Mouse (Mus musculus) lung, postnatal 0 days (tissue): ENCODE data around the gene Mroh8. TPM values are rescaled to one million over a fixed set of nuclear protein-coding genes. Genes with fewer than 3 reads are reported as not detected.
A peak's percentile ranks its signal among the peaks of the same experiment; 100 is the strongest.

Experiments used
- ATAC-seq: fragments of 200-750 bp; cut with Nextera tagmentation; 2 replicates; pipeline ENCODE4 v1.8.0; 2017; ENCODE audit warnings: moderate library complexity
- DNase-seq: peaks from one replicate; pipeline ENCODE4 v3.0.0-alpha.2; 2016; ENCODE audit warnings: low spot score
- H3K27ac ChIP-seq: fragments of 300-500 bp; sonication (generic); 2 replicates; pipeline ENCODE4 v1.5.1; 2014; ENCODE audit warnings: antibody characterized with exemption, mild to moderate bottlenecking, low read length, mixed read lengths
- H3K27me3 ChIP-seq: fragments of 300-500 bp; sonication (generic); replicated peaks from 2 replicates; pipeline ENCODE4 v1.6.1; 2014; ENCODE audit warnings: low read length, mixed read lengths; ENCODE audit not compliant: insufficient read depth
- H3K36me3 ChIP-seq: fragments of 300-500 bp; sonication (generic); 2 replicates; pipeline ENCODE4 v1.6.1; 2014; ENCODE audit warnings: low read length, mixed read lengths; ENCODE audit not compliant: insufficient read depth
- H3K4me1 ChIP-seq: fragments of 300-500 bp; sonication (generic); 2 replicates; pipeline ENCODE4 v1.6.1; 2014; ENCODE audit warnings: antibody characterized with exemption, low read depth, low read length, mixed read lengths; ENCODE audit not compliant: insufficient read depth
- H3K4me2 ChIP-seq: fragments of 300-500 bp; sonication (generic); replicated peaks from 2 replicates; pipeline ENCODE4 v1.6.1; 2014; ENCODE audit warnings: low read depth, mild to moderate bottlenecking, low read length, moderate library complexity, mixed read lengths
- H3K4me3 ChIP-seq: fragments of 300-500 bp; sonication (generic); 2 replicates; pipeline ENCODE4 v1.5.1; 2014; ENCODE audit warnings: low read depth, low read length
- H3K9ac ChIP-seq: fragments of 300-500 bp; sonication (generic); replicated peaks from 2 replicates; pipeline ENCODE4 v1.6.1; 2014; ENCODE audit warnings: low read depth, mild to moderate bottlenecking
- H3K9me3 ChIP-seq: fragments of 300-500 bp; sonication (generic); 2 replicates; pipeline ENCODE4 v1.6.1; 2016; ENCODE audit warnings: low read length, mixed read lengths
- CTCF ChIP-seq: IDR thresholded peaks from 2 replicates; pipeline ENCODE4 v1.5.1; 2016; ENCODE audit warnings: antibody characterized with exemption, mild to moderate bottlenecking
- EP300 ChIP-seq: IDR thresholded peaks from 2 replicates; pipeline ENCODE4 v1.6.1; 2016; ENCODE audit warnings: antibody characterized with exemption, mild to moderate bottlenecking, control low read depth
- WGBS: fragments of 180-500 bp; shearing (Covaris S2); extraction: QIAGEN DNeasy Blood & Tissue Kit; methylation state at CpG from one replicate; pipeline ENCODE4 v1.1.7; 2014; 5-methylcytosine and 5-hydroxymethylcytosine counted together
- polyA plus RNA-seq: library from polyadenylated mRNA; unstranded; fragments of >200 nt; fragmentation: Nextera tagmentation; extraction: Ambion mirVana; gene quantifications from 2 replicates; pipeline ENCODE4 v1.2.1, GENCODE M21; 2015

The Mroh8 gene
- polyA plus RNA-seq, 1 experiment from 2014 or later = 0.25 TPM

DNA sequence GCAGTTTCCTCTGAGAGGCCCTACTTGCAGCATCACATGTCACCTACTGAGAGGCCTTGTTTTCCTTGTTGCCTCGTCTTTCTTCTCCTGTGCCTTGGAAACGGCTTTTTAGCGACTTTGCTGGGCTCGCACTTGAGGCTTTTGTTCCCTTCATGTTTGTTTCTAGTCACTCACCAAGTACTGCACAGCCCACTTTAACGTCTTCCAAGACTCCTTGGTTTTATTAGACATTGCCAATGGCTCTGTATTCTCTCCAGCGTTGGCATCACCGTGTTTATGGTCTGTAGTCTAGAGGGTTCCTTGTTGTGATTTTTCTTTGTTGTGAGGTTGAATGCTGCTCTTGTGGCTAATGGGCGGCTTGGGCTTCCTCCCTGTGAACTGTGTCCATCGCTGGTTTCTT lies 23.7 kb upstream of the Mroh8 start:
- Histone ChIP-seq H3K27ac (peak overlapping the region; percentile 38; the same call in 1 of the 2 replicates), H3K4me1 (peaks cover 7% of the 10 kb centered on the region; the same call in 1 of the 2 replicates), H3K4me3 (no peak overlapping the region), H3K4me2 (no peak overlapping the region), H3K9me3 (no peaks in the 10 kb centered on the region), H3K9ac (no peak overlapping the region), H3K36me3 (peaks cover 35% of the 10 kb centered on the region), H3K27me3 (no peaks in the 10 kb centered on the region)
- ATAC-seq (no peak), DNase-seq (no peak)
- WGBS = 70% methylated on average over 9 of the region's 9 CpGs
- TF ChIP-seq EP300 = no peak
- no peak for TF ChIP-seq CTCF

- WGBS = 87% methylated on average over 6 of the region's 6 CpGs
These were observed 20.7 kb upstream of the Mroh8 start for GRCm38 (mm10) chr2:157300051-157300450.

GRCm38 (mm10) chr2:157296105-157296689 lies 16.8 kb upstream of the Mroh8 start:
- Histone ChIP-seq H3K27ac (no peak overlapping the region), H3K4me1 (no peaks in the 10 kb centered on the region), H3K9ac (no peak overlapping the region), H3K36me3 (peaks cover 32% of the 10 kb centered on the region), H3K27me3 (no peaks in the 10 kb centered on the region), H3K4me2 (no peak overlapping the region), H3K9me3 (no peaks in the 10 kb centered on the region), H3K4me3 (no peak overlapping the region)
- WGBS = 83% methylated on average over 7 of the region's 7 CpGs
- TF ChIP-seq CTCF = no peak
- no peak for TF ChIP-seq EP300
- DNase-seq (no peak), ATAC-seq (no peak)

More at GRCm38 (mm10) chr2:157300051-157300450, 20.7 kb upstream of the Mroh8 start:
- H3K4me2 ChIP-seq = no peak overlapping the region
- DNase-seq (no peak), ATAC-seq (no peak)
- no peak overlapping the region for H3K9ac ChIP-seq
- no peak overlapping the region for H3K4me3 ChIP-seq
- H3K27ac ChIP-seq = no peak overlapping the region
- H3K36me3 ChIP-seq = peaks cover 46% of the 10 kb centered on the region
- H3K4me1 ChIP-seq = no peaks in the 10 kb centered on the region
- no peak for TF ChIP-seq CTCF
- TF ChIP-seq EP300 = no peak
- no peaks in the 10 kb centered on the region for H3K9me3 ChIP-seq
- H3K27me3 ChIP-seq = no peaks in the 10 kb centered on the region

GRCm38 (mm10) chr2:157292093-157292492 lies 12.7 kb upstream of the Mroh8 start:
- TF ChIP-seq EP300 (no peak), CTCF (peak; percentile 89)
- no peak overlapping the region for H3K27ac ChIP-seq
- 6% methylated on average over 2 of the region's 2 CpGs for WGBS
- DNase-seq (peak; percentile 90), ATAC-seq (peak; percentile 55)
- peaks cover 24% of the 10 kb centered on the region for H3K36me3 ChIP-seq
- H3K9ac ChIP-seq = no peak overlapping the region
- no peaks in the 10 kb centered on the region for H3K4me1 ChIP-seq
- H3K9me3 ChIP-seq = no peaks in the 10 kb centered on the region
- H3K4me2 ChIP-seq = no peak overlapping the region
- no peak overlapping the region for H3K4me3 ChIP-seq
- no peaks in the 10 kb centered on the region for H3K27me3 ChIP-seq

- no peak overlapping the region for H3K27ac ChIP-seq
- H3K27me3 ChIP-seq = no peaks in the 10 kb centered on the region
- no peaks in the 10 kb centered on the region for H3K9me3 ChIP-seq
- H3K4me3 ChIP-seq = no peak overlapping the region
- 82% methylated on average over 5 of the region's 5 CpGs for WGBS
- H3K4me2 ChIP-seq = no peak overlapping the region
- H3K4me1 ChIP-seq = no peaks in the 10 kb centered on the region
- no peak for DNase-seq
- no peak overlapping the region for H3K9ac ChIP-seq
- TF ChIP-seq EP300 = no peak
- TF ChIP-seq CTCF = no peak
- peaks cover 20% of the 10 kb centered on the region; the same call in 1 of the 2 replicates for H3K36me3 ChIP-seq
- no peak for ATAC-seq
These were observed 9.6 kb upstream of the Mroh8 start for GRCm38 (mm10) chr2:157288996-157289395.

DNA sequence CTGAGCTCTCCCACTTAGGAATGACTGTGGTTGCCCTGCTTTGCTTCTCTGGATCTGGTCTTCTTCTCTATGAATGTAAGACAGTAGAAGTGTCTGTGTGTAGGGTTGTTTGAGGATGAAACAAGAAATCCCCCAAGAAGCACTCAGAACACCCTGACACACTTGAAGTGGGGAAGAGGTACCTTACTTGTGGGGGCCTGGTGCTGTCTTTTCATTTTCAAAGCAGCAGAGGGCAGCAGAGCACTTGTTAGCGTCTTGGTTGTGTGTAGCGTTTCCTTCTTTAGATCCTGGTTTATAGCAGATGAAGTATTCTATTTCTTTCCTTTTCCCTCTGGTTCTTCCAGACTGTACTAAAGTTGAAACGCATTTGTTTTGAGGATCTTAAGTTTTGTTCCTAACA lies 8.2 kb upstream of the Mroh8 start:
- no peaks in the 10 kb centered on the region for H3K27me3 ChIP-seq

More for the DNA sequence above, 8.2 kb upstream of the Mroh8 start:
- H3K4me1 ChIP-seq = no peaks in the 10 kb centered on the region
- H3K36me3 ChIP-seq = peaks cover 20% of the 10 kb centered on the region; the same call in 1 of the 2 replicates
- DNase-seq = peak; percentile 72
- no peaks in the 10 kb centered on the region for H3K9me3 ChIP-seq
- ATAC-seq = peak; percentile 42; the same call in 1 of the 2 replicates
- WGBS = 16% methylated on average over 3 of the region's 3 CpGs
- H3K4me2 ChIP-seq = no peak overlapping the region
- TF ChIP-seq CTCF (peak; percentile 80), EP300 (no peak)
- no peak overlapping the region for H3K9ac ChIP-seq
- H3K27ac ChIP-seq = no peak overlapping the region
- no peak overlapping the region for H3K4me3 ChIP-seq
